Mouse (Mus musculus) embryonic facial prominence, embryonic 10.5 days (tissue): ENCODE results near the gene Rfc4. TPM values are rescaled to one million over a fixed set of nuclear protein-coding genes. Genes with fewer than 3 reads are reported as not detected.

ENCODE experiments used
- DNase-seq: peaks from one replicate; pipeline ENCODE4 v3.0.0-alpha.2; 2017; ENCODE audit warnings: low spot score
- H3K27ac ChIP-seq: fragments of 300-500 bp; sonication (generic); replicated peaks from 2 replicates; pipeline ENCODE4 v1.5.1; 2016; ENCODE audit warnings: mild to moderate bottlenecking
- H3K27me3 ChIP-seq: fragments of 300-500 bp; sonication (generic); replicated peaks from 2 replicates; pipeline ENCODE4 v1.6.1; 2016; ENCODE audit warnings: low read depth, mild to moderate bottlenecking; ENCODE audit not compliant: poor library complexity, severe bottlenecking
- H3K36me3 ChIP-seq: fragments of 300-500 bp; sonication (generic); replicated peaks from 2 replicates; pipeline ENCODE4 v1.6.1; 2016; ENCODE audit warnings: mild to moderate bottlenecking, moderate library complexity
- H3K4me1 ChIP-seq: fragments of 300-500 bp; sonication (generic); 2 replicates; pipeline ENCODE4 v1.6.1; 2016
- H3K4me3 ChIP-seq: fragments of 300-500 bp; sonication (generic); 2 replicates; pipeline ENCODE4 v1.5.1; 2016; ENCODE audit warnings: mild to moderate bottlenecking, moderate library complexity
- H3K9me3 ChIP-seq: fragments of 300-500 bp; sonication (generic); 2 replicates; pipeline ENCODE4 v1.6.1; 2016; ENCODE audit warnings: mild to moderate bottlenecking
- WGBS: fragments of 180-500 bp; shearing (Covaris S2); methylation state at CpG from one replicate; pipeline ENCODE4 v1.1.7; 2016; 5-methylcytosine and 5-hydroxymethylcytosine counted together
- polyA plus RNA-seq: library from polyadenylated mRNA; unstranded; fragments of >200 nt; fragmentation: Nextera tagmentation; extraction: Ambion mirVana; gene quantifications from 2 replicates; pipeline ENCODE4 v1.2.1, GENCODE M21; 2016

Gene Rfc4
- polyA plus RNA-seq, 1 experiment from 2014 or later: 208 TPM

GRCm38 (mm10) chr16:23157013-23157412, 29.5 kb upstream of the Rfc4 start:
- no peaks in the 10 kb centered on the region for H3K4me1 ChIP-seq
- no peak overlapping the region for H3K4me3 ChIP-seq
- no peak for DNase-seq
- WGBS: 93% methylated on average over 13 of the region's 13 CpGs
- H3K36me3 ChIP-seq: no peaks in the 10 kb centered on the region
- no peaks in the 10 kb centered on the region for H3K9me3 ChIP-seq
- no peak overlapping the region for H3K27ac ChIP-seq
- no peaks in the 10 kb centered on the region for H3K27me3 ChIP-seq

DNA sequence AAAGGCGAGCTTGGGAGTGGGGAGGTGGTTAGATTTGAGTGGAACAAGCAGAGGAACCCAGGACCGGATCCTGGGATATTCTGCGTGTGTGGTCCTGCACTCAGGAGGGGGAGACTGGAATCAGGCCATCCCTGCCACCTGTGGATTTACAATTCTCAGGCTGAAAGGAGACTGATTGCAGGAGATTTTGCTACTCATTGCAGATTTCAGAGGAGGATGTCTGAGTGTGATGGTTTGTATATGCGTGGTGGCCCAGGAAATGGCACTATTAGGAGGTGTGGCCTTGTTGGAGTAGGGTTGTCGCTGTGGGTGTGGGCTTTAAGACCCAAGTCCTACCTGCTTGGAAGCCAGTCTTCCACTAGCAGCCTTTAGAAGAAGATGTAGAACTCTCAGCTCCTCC, 26.7 kb upstream of the Rfc4 start:
- Histone ChIP-seq H3K4me3 (no peak overlapping the region), H3K27me3 (no peaks in the 10 kb centered on the region), H3K9me3 (no peaks in the 10 kb centered on the region), H3K4me1 (0 out of 2 replicates have a peak, but pooled peaks cover 5% of the 10 kb centered on the region), H3K27ac (no peak overlapping the region), H3K36me3 (no peaks in the 10 kb centered on the region)
- 81% methylated on average over 5 of the region's 5 CpGs for WGBS
- DNase-seq: no peak

GRCm38 (mm10) chr16:23151423-23151822, 23.9 kb upstream of the Rfc4 start:
- H3K4me3 ChIP-seq: no peak overlapping the region
- H3K9me3 ChIP-seq: no peaks in the 10 kb centered on the region
- WGBS: 31% methylated on average over 2 of the region's 2 CpGs
- no peak for DNase-seq
- H3K36me3 ChIP-seq: no peaks in the 10 kb centered on the region
- H3K4me1 ChIP-seq: 0 out of 2 replicates have a peak, but pooled peaks cover 12% of the 10 kb centered on the region
- no peaks in the 10 kb centered on the region for H3K27me3 ChIP-seq
- H3K27ac ChIP-seq: no peak overlapping the region

DNA sequence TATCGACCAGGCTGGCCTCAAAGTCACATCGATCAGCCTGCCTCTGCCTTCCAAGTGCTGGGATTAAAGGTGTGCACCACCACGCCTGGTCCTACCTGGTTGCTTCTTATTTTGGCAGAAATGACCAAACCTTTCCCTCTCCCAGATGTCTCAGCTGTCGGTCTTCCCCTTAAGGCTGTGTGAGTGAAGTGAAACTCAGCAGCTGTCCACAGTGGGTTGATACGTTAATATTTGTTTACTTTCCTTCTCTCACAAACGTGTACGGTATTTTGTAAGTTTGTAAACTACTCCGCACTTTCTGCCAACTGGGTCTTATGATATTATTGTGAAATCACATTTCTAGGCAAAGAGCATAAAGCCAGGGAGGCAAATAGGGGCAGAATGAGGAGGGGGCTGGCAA, 21.9 kb upstream of the Rfc4 start:
- Histone ChIP-seq H3K9me3 (no peaks in the 10 kb centered on the region), H3K27ac (no peak overlapping the region), H3K4me3 (no peak overlapping the region), H3K36me3 (no peaks in the 10 kb centered on the region), H3K4me1 (0 out of 2 replicates have a peak, but pooled peaks cover 12% of the 10 kb centered on the region), H3K27me3 (no peaks in the 10 kb centered on the region)
- WGBS: 86% methylated on average over 8 of the region's 8 CpGs
- no peak for DNase-seq

- WGBS: 44% methylated on average over 2 of the region's 2 CpGs
- H3K4me1 ChIP-seq: 0 out of 2 replicates have a peak, but pooled peaks cover 12% of the 10 kb centered on the region
- H3K4me3 ChIP-seq: no peak overlapping the region
- H3K9me3 ChIP-seq: no peaks in the 10 kb centered on the region
- DNase-seq: no peak
- H3K27ac ChIP-seq: no peak overlapping the region
- no peaks in the 10 kb centered on the region for H3K27me3 ChIP-seq
- no peaks in the 10 kb centered on the region for H3K36me3 ChIP-seq
These were observed 21.4 kb upstream of the Rfc4 start for GRCm38 (mm10) chr16:23148936-23149335.

- H3K9me3 ChIP-seq: no peaks in the 10 kb centered on the region
- no peaks in the 10 kb centered on the region for H3K27me3 ChIP-seq
- H3K36me3 ChIP-seq: no peaks in the 10 kb centered on the region
- 0 out of 2 replicates have a peak, but pooled peaks cover 12% of the 10 kb centered on the region for H3K4me1 ChIP-seq
- H3K4me3 ChIP-seq: no peak within 1 kb of the TSS
- 91% methylated on average over 3 of the region's 3 CpGs for WGBS
- no peak within 1 kb of the TSS for H3K27ac ChIP-seq
- no peak for DNase-seq
These were observed 18.7 kb upstream of the Rfc4 start, which contains the start of gene Adipoq for GRCm38 (mm10) chr16:23146280-23146679. Gene Adipoq, plus strand, starts transcription at chr16:23146536.

GRCm38 (mm10) chr16:23145211-23145610, 17.7 kb upstream of the Rfc4 start:
- Histone ChIP-seq H3K4me1 (0 out of 2 replicates have a peak, but pooled peaks cover 12% of the 10 kb centered on the region), H3K36me3 (no peaks in the 10 kb centered on the region), H3K27ac (no peak overlapping the region), H3K4me3 (no peak overlapping the region), H3K9me3 (no peaks in the 10 kb centered on the region), H3K27me3 (no peaks in the 10 kb centered on the region)
- WGBS: 84% methylated on average over 5 of the region's 5 CpGs
- no peak for DNase-seq

- H3K4me3 ChIP-seq: no peak overlapping the region
- DNase-seq: no peak
- H3K27ac ChIP-seq: no peak overlapping the region
- no peaks in the 10 kb centered on the region for H3K9me3 ChIP-seq
- no peaks in the 10 kb centered on the region for H3K36me3 ChIP-seq
- H3K27me3 ChIP-seq: no peaks in the 10 kb centered on the region
- 0 out of 2 replicates have a peak, but pooled peaks cover 7% of the 10 kb centered on the region for H3K4me1 ChIP-seq
- WGBS: 87% methylated on average over 7 of the region's 7 CpGs
These were observed 16.8 kb upstream of the Rfc4 start for GRCm38 (mm10) chr16:23144326-23144725.

DNA sequence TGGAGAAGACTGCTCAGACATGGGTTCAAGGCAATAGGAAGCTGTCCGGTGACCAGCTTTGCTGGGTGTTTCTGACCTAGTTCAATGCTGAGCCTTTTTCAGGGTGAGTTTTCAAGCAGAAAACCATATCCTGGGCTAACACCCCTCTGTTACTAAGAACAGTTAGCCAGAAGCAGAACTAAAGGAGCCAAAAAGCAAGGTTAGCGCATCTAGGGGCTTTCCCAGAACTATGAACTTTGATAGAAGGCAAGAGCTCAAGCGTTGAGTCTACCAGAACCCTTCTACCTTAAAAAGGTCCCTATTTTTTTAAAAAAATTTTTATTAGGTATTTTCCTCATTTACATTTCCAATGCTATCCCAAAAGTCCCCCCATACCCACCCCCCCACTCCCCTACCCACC, 13.4 kb upstream of the Rfc4 start:
- H3K36me3 ChIP-seq: no peaks in the 10 kb centered on the region
- H3K27me3 ChIP-seq: no peaks in the 10 kb centered on the region
- WGBS: 94% methylated on average over 3 of the region's 3 CpGs
- DNase-seq: no peak
- no peaks in the 10 kb centered on the region for H3K9me3 ChIP-seq
- no peak overlapping the region for H3K27ac ChIP-seq
- H3K4me1 ChIP-seq: no peaks in the 10 kb centered on the region
- H3K4me3 ChIP-seq: no peak overlapping the region

DNA sequence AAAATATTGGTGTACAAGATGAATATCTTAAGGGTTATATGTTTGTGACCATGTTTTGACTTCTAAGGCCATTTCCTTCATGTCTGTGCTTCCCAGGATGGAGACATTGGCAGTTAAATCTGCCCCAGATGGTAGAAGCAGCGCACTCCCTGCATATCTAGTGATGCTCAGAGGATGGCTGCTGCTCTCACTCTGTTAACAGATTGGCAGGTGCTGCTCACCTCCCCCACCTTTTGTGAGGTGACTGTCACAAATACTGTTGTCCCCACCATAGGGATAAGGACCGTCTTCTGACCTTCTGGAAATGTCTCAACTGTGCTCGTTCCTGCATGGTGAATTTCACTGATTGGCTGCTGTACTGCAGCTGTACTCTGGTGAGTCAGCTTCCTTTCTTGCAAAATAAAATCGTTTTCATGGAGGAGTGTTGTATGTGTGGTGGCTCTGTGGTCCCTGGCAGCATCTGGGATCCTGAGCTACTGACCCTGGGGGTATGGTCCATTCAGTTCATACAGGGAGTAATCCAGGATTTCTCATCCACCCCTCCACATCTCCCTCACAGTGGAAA, 9.0 kb upstream of the Rfc4 start:
- Histone ChIP-seq H3K4me3 (no peak overlapping the region), H3K27ac (no peak overlapping the region), H3K36me3 (no peaks in the 10 kb centered on the region), H3K9me3 (no peaks in the 10 kb centered on the region), H3K4me1 (no peaks in the 10 kb centered on the region), H3K27me3 (no peaks in the 10 kb centered on the region)
- no peak for DNase-seq
- 64% methylated on average over 4 of the region's 4 CpGs for WGBS

GRCm38 (mm10) chr16:23135421-23136149, 8.0 kb upstream of the Rfc4 start:
- no peak for DNase-seq
- H3K27ac ChIP-seq: no peak overlapping the region
- 21% methylated on average over 11 of the region's 11 CpGs for WGBS

DNA sequence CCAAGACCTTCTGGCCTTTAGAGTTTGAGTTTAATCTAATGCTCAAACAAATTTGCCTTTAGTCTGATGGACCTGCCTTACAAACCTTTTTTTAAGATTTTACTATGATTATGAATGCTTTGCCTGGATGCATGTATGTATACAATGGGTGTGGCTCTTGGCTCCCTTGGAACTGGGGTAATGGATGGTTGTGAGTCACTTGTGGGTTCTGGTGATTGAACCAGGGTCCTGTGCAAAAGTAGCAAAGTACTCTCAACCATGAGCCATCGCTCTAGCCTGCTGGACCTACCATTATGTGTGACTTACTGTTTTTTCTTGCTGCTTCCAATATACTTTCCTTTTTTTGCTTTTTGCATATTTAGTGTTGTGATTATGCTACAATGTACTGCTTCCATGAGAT, 4.8 kb upstream of the Rfc4 start:
- no peak overlapping the region for H3K4me3 ChIP-seq
- WGBS: 92% methylated on average over 1 of the region's 1 CpGs
- no peak overlapping the region for H3K27ac ChIP-seq
- DNase-seq: no peak
- H3K9me3 ChIP-seq: no peaks in the 10 kb centered on the region
- no peaks in the 10 kb centered on the region for H3K36me3 ChIP-seq
- H3K27me3 ChIP-seq: no peaks in the 10 kb centered on the region
- peaks cover 12% of the 10 kb centered on the region for H3K4me1 ChIP-seq

More at GRCm38 (mm10) chr16:23135421-23136149, 8.0 kb upstream of the Rfc4 start:
- Histone ChIP-seq H3K4me3 (no peak overlapping the region), H3K27me3 (no peaks in the 10 kb centered on the region), H3K4me1 (no peaks in the 10 kb centered on the region), H3K9me3 (no peaks in the 10 kb centered on the region), H3K36me3 (no peaks in the 10 kb centered on the region)

- DNase-seq: no peak
These were observed 2.8 kb upstream of the Rfc4 start for GRCm38 (mm10) chr16:23130303-23130702.

More at GRCm38 (mm10) chr16:23130303-23130702, 2.8 kb upstream of the Rfc4 start:
- WGBS: 87% methylated on average over 3 of the region's 3 CpGs
- H3K27me3 ChIP-seq: no peaks in the 10 kb centered on the region
- H3K4me3 ChIP-seq: no peak overlapping the region
- no peaks in the 10 kb centered on the region for H3K9me3 ChIP-seq
- H3K4me1 ChIP-seq: peaks cover 19% of the 10 kb centered on the region
- H3K36me3 ChIP-seq: peaks cover 2% of the 10 kb centered on the region; the same call in 1 of the 2 replicates
- H3K27ac ChIP-seq: no peak overlapping the region
